Mouse (Mus musculus) stomach, embryonic 16.5 days (tissue): ENCODE results near the gene Tnrc6c. TPM values are rescaled to one million over a fixed set of nuclear protein-coding genes. Genes with fewer than 3 reads are reported as not detected.

Experiments used
- ATAC-seq: fragments of 200-750 bp; cut with Nextera tagmentation; 2 replicates; pipeline ENCODE4 v1.8.0; 2017; ENCODE audit warnings: moderate number of reproducible peaks, moderate TSS enrichment; ENCODE audit not compliant: insufficient read depth, low FRiP score
- H3K27ac ChIP-seq: fragments of 300-500 bp; sonication (generic); 2 replicates; pipeline ENCODE4 v1.5.1; 2014; ENCODE audit warnings: low read length
- H3K27me3 ChIP-seq: fragments of 300-500 bp; sonication (generic); 2 replicates; pipeline ENCODE4 v1.6.1; 2014; ENCODE audit warnings: low read length, control low read depth, mixed read lengths; ENCODE audit not compliant: control insufficient read depth, insufficient read depth
- H3K36me3 ChIP-seq: fragments of 300-500 bp; sonication (generic); 2 replicates; pipeline ENCODE4 v1.6.1; 2014; ENCODE audit warnings: low read length; ENCODE audit not compliant: control insufficient read depth, insufficient read depth
- H3K4me1 ChIP-seq: fragments of 300-500 bp; sonication (generic); 2 replicates; pipeline ENCODE4 v1.6.1; 2014; ENCODE audit warnings: low read length, control low read depth, mixed read lengths; ENCODE audit not compliant: control insufficient read depth, insufficient read depth
- H3K4me2 ChIP-seq: fragments of 300-500 bp; sonication (generic); 2 replicates; pipeline ENCODE4 v1.6.1; 2014; ENCODE audit warnings: low read depth, low read length, mixed read lengths
- H3K4me3 ChIP-seq: fragments of 300-500 bp; sonication (generic); replicated peaks from 2 replicates; pipeline ENCODE4 v1.5.1; 2014; ENCODE audit warnings: mild to moderate bottlenecking, low read length
- H3K9ac ChIP-seq: fragments of 300-500 bp; sonication (generic); 2 replicates; pipeline ENCODE4 v1.6.1; 2014; ENCODE audit warnings: low read length
- H3K9me3 ChIP-seq: fragments of 300-500 bp; sonication (generic); replicated peaks from 2 replicates; pipeline ENCODE4 v1.6.1; 2016; ENCODE audit warnings: low read length, control low read depth; ENCODE audit not compliant: control insufficient read depth
- WGBS: fragments of 180-500 bp; shearing (Covaris S2); extraction: QIAGEN DNeasy Blood & Tissue Kit; methylation state at CpG from one replicate; pipeline ENCODE4 v1.1.7; 2014; 5-methylcytosine and 5-hydroxymethylcytosine counted together
- polyA plus RNA-seq: library from polyadenylated mRNA; unstranded; fragments of >200 nt; fragmentation: Nextera tagmentation; extraction: Ambion mirVana; gene quantifications from 2 replicates; pipeline ENCODE4 v1.2.1, GENCODE M21; 2015

Gene Tnrc6c
- polyA plus RNA-seq, 1 experiment from 2014 or later: 10.2 TPM

DNA sequence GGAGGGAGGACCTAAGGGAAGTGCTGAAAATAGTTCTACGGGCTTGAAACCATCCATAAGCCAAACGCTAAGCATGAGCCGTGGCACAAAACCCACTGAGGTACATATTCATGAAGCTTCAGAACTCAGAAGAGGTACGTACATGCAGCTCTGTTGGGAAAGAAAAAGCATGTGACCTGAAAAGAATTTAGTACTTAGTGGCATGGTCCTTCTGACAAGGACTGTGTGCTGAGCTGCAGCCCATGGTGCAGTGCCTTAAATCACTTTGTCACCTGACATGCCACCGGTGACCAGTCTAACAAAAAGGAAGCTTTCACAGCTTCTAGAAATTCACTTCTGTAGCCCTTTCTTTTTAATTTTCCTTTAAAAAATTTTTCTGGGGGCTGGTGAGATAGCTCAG is 40.0 kb downstream of the Tnrc6c start:
- WGBS: 87% methylated on average over 5 of the region's 5 CpGs
- ATAC-seq: no peak
- H3K36me3 ChIP-seq: no peaks in the 10 kb centered on the region
- no peak overlapping the region for H3K4me2 ChIP-seq
- H3K4me3 ChIP-seq: no peak overlapping the region
- H3K27ac ChIP-seq: no peak overlapping the region
- no peak overlapping the region for H3K9ac ChIP-seq
- H3K27me3 ChIP-seq: no peaks in the 10 kb centered on the region
- peaks cover 9% of the 10 kb centered on the region; the same call in 1 of the 2 replicates for H3K4me1 ChIP-seq
- no peaks in the 10 kb centered on the region for H3K9me3 ChIP-seq

DNA sequence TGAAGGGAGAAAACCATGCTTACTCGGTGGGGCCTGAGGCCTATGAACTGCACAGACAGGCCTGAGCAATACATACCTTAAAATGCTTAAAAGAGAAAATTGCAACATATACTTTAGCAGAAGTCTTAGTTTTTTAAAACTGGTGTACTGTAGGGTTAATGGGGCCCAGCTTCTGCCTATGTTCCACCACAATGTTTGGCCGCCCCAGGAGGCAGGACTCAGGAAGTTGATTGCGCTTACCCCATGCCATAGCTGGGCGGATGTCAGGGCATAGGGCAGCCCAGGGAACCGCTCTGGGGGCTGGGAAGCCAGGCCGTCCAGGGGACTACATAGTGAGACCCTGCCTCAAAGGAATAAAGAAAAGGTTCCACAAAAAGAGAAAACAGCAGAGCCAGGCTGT is 42.5 kb downstream of the Tnrc6c start:
- H3K9me3 ChIP-seq: no peaks in the 10 kb centered on the region
- no peak overlapping the region for H3K4me3 ChIP-seq
- peaks cover 9% of the 10 kb centered on the region; the same call in 1 of the 2 replicates for H3K4me1 ChIP-seq
- H3K27me3 ChIP-seq: no peaks in the 10 kb centered on the region
- 64% methylated on average over 6 of the region's 6 CpGs for WGBS
- ATAC-seq: no peak
- H3K9ac ChIP-seq: no peak overlapping the region
- H3K36me3 ChIP-seq: no peaks in the 10 kb centered on the region
- no peak overlapping the region for H3K4me2 ChIP-seq
- no peak overlapping the region for H3K27ac ChIP-seq

DNA sequence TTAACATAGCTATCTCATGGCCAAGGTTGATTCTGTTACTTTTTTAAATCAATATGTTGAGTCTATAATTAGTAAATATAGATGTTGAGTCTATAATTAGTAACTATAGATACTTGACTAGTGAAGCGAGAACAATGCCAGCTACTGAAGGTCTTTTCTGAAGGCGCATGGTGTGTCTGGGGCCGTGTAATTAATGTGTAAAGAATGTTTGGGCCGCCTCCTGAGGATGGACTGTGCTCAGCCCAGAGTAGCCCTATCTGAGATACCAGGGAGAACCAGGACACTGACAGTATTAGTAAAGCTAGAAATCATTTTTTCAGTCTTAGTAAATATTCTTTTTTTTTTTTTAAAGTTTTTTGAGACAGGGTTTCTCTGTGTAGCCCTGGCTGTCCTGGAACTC is 46.8 kb downstream of the Tnrc6c start:
- H3K9me3 ChIP-seq: no peaks in the 10 kb centered on the region
- no peak overlapping the region for H3K4me2 ChIP-seq
- H3K4me1 ChIP-seq: peaks cover 9% of the 10 kb centered on the region; the same call in 1 of the 2 replicates
- 72% methylated on average over 4 of the region's 4 CpGs for WGBS
- H3K27ac ChIP-seq: no peak overlapping the region
- no peaks in the 10 kb centered on the region for H3K27me3 ChIP-seq
- peaks cover 4% of the 10 kb centered on the region; the same call in 1 of the 2 replicates for H3K36me3 ChIP-seq
- no peak overlapping the region for H3K9ac ChIP-seq
- H3K4me3 ChIP-seq: no peak overlapping the region
- no peak for ATAC-seq

DNA sequence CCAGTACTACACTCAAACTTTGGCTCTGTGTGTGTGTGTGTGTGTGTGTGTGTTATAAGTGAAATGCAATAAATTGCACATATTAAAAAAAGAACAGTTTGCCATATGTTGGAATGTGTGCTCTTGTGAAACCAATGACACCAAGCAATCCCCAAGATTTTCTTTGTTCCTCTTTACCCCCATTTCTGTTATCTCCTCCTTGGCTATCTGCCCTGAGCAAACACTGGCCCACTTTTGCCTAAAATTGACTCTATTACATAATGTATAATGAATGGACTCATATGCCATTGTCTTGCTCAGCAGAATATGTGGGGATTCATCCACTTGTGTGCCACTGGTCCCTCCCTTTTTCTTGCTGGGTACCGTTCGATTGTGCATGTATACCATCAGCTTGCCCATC is 52.2 kb downstream of the Tnrc6c start:
- Histone ChIP-seq H3K4me3 (no peak overlapping the region), H3K27ac (no peak overlapping the region), H3K9ac (no peak overlapping the region), H3K27me3 (no peaks in the 10 kb centered on the region), H3K4me1 (no peaks in the 10 kb centered on the region), H3K36me3 (peaks cover 4% of the 10 kb centered on the region; the same call in 1 of the 2 replicates), H3K4me2 (no peak overlapping the region), H3K9me3 (no peaks in the 10 kb centered on the region)
- 92% methylated on average over 2 of the region's 2 CpGs for WGBS
- ATAC-seq: no peak

DNA sequence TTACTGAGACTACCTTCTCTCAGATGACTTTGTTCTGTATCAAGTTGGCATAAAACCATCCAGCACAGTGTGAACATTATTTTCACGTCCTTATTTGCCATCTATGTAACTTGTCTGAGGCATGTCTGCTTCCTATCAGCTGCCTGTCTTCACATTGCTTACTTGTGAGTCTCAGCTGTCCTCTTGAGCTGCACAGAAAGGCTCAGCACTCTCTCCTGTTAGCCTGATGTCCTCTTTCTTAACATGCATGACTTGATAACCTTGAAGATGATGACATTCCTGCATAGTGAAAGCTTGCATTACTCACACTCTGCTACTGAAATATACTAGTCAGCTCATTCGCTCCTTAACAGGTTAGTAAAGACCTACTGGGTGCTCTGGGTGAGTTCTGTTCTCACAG is 53.1 kb downstream of the Tnrc6c start:
- Histone ChIP-seq H3K4me2 (no peak overlapping the region), H3K9ac (no peak overlapping the region), H3K9me3 (no peaks in the 10 kb centered on the region), H3K4me1 (no peaks in the 10 kb centered on the region), H3K27ac (no peak overlapping the region), H3K27me3 (no peaks in the 10 kb centered on the region), H3K4me3 (no peak overlapping the region), H3K36me3 (peaks cover 4% of the 10 kb centered on the region; the same call in 1 of the 2 replicates)
- 65% methylated on average over 2 of the region's 2 CpGs for WGBS
- no peak for ATAC-seq

DNA sequence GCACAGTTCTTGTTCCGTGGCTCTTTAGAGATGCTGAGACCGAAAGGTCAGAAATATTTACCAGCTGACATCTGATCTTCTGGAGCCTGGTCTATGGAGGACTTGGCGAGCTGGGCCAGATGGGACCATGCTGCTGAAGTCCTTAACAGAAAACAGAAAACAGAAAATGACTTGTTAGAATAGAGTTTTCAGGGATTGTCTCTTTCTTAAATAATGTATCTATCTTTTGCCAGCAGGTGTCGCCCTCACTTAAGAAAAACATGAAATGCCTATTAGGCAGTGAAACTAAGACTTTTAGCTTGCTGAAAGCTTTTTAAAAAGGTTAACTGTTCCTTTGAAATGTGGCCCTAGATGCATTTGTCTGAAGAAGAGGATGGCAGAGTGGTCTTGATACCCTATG is 55.2 kb downstream of the Tnrc6c start:
- H3K9me3 ChIP-seq: no peaks in the 10 kb centered on the region
- H3K4me1 ChIP-seq: no peaks in the 10 kb centered on the region
- no peak overlapping the region for H3K4me2 ChIP-seq
- no peak overlapping the region for H3K27ac ChIP-seq
- ATAC-seq: no peak
- WGBS: 43% methylated on average over 4 of the region's 4 CpGs
- no peak overlapping the region for H3K4me3 ChIP-seq
- no peak overlapping the region for H3K9ac ChIP-seq
- no peaks in the 10 kb centered on the region for H3K27me3 ChIP-seq
- peaks cover 3% of the 10 kb centered on the region; the same call in 1 of the 2 replicates for H3K36me3 ChIP-seq

DNA sequence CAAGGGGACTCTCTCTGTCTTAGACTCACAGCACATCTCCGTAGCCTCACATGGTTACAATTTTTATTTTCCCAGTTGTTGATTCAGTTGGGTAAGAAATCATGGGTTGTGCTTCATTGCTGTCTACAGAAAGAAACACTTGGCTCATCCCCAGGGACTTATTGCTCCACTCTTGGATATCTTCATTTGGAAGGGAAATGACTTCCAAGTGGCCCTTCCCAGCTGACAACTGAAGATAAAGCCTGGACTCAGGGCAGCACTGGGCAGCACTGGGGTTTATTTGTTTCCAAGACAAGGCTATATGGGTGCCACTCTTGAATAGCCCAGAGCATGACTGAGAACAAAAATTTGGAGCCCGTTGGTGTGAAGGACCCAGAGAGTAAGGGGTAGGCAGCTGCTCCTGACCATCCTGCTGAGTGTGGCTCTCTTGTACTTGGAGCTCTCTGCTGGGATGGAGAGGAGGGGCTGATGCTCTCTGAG is 56.8 kb downstream of the Tnrc6c start:
- H3K27me3 ChIP-seq: no peaks in the 10 kb centered on the region
- peaks cover 6% of the 10 kb centered on the region; the same call in 1 of the 2 replicates for H3K36me3 ChIP-seq
- no peak for ATAC-seq
- no peak overlapping the region for H3K27ac ChIP-seq
- H3K4me2 ChIP-seq: no peak overlapping the region
- no peak overlapping the region for H3K4me3 ChIP-seq
- WGBS: 91% methylated on average over 2 of the region's 2 CpGs
- no peaks in the 10 kb centered on the region for H3K9me3 ChIP-seq
- no peak overlapping the region for H3K9ac ChIP-seq
- H3K4me1 ChIP-seq: no peaks in the 10 kb centered on the region

DNA sequence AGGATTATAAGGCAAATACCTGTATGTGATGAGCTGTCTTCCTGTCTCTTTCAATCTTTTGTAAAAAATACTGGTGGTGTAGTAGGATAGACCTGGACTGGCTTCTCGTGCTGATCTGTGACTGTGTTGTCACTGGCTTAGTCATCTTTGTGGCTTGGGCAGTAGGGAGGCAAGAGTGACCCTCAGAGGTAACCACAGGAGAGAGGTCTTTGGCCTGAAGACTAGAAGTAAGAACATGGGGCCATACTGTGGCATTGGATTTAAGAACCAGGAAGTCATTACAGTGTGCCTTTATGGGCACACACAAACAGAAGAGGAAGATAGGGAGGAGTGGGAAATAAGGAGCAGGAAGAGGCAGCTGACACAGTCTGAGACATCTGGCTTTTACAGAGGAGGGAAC is 58.0 kb downstream of the Tnrc6c start:
- 87% methylated on average over 1 of the region's 1 CpGs for WGBS
- H3K27me3 ChIP-seq: no peaks in the 10 kb centered on the region
- no peak for ATAC-seq
- H3K9me3 ChIP-seq: no peaks in the 10 kb centered on the region
- H3K4me3 ChIP-seq: no peak overlapping the region
- H3K4me2 ChIP-seq: no peak overlapping the region
- H3K9ac ChIP-seq: no peak overlapping the region
- H3K36me3 ChIP-seq: peaks cover 6% of the 10 kb centered on the region; the same call in 1 of the 2 replicates
- no peaks in the 10 kb centered on the region for H3K4me1 ChIP-seq
- H3K27ac ChIP-seq: no peak overlapping the region

DNA sequence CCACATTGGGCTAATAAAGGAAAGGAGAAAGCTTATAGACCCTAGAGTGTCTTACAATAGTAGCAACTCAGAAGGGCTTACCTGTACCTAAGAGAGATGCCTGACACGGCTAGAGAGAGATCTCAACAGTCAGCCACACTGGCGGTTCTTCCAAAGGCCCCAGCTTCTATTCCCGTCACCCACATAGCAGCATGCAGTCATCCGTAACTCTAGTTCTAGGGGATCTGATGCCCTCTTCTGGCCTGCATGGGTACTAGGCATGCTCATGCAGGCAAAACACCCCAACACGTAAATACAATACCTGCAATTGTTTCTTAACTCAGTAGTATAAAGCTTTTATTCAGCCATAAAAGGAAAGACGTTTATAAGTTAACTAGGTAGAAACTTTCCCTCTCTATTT is 59.3 kb downstream of the Tnrc6c start:
- Histone ChIP-seq H3K9me3 (no peaks in the 10 kb centered on the region), H3K27ac (no peak overlapping the region), H3K9ac (no peak overlapping the region), H3K4me1 (no peaks in the 10 kb centered on the region), H3K4me3 (no peak overlapping the region), H3K4me2 (no peak overlapping the region), H3K27me3 (no peaks in the 10 kb centered on the region), H3K36me3 (peaks cover 11% of the 10 kb centered on the region; the same call in 1 of the 2 replicates)
- no peak for ATAC-seq
- 93% methylated on average over 6 of the region's 6 CpGs for WGBS
